Mouse (Mus musculus) retina, postnatal 1 day (tissue): ENCODE measurements at regions not wholly inside any gene's neighbourhood (a gene's known extent, or its start where the extent isn't known, plus 50 kb on each side); places are given as distances from the start of the nearest gene placed in this dataset.
A peak's percentile ranks its signal among the peaks of the same experiment; 100 is the strongest.
"Not testable (repeated sequence)": the region's sequence is repeated elsewhere in the genome, so short reads cannot be mapped to it uniquely, and the experiment has no call there.

Source experiments
- DNase-seq: peaks from one replicate; pipeline ENCODE4 v3.0.0-alpha.2; 2012

DNA sequence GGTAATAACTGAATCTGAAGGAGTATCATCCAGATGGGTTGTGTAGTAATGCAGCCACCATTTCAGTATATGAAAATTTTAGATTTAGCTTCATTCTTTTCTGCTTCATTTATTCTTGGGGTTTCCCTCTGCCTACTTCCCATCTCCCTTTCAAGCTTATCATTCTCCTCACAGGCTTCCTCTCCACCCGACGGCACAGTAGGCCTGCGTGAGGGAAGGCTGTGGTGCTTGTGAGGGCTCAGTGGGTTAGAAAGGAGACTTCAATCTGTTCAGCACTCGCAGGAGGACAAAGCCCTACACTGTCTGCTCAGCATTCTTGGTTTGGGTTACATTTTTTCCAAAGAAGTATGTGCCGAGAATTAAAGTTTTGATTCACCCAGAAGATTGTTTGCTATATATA, 804.2 kb upstream of the Olfr1507 start:
- not testable (repeated sequence) for DNase-seq

DNA sequence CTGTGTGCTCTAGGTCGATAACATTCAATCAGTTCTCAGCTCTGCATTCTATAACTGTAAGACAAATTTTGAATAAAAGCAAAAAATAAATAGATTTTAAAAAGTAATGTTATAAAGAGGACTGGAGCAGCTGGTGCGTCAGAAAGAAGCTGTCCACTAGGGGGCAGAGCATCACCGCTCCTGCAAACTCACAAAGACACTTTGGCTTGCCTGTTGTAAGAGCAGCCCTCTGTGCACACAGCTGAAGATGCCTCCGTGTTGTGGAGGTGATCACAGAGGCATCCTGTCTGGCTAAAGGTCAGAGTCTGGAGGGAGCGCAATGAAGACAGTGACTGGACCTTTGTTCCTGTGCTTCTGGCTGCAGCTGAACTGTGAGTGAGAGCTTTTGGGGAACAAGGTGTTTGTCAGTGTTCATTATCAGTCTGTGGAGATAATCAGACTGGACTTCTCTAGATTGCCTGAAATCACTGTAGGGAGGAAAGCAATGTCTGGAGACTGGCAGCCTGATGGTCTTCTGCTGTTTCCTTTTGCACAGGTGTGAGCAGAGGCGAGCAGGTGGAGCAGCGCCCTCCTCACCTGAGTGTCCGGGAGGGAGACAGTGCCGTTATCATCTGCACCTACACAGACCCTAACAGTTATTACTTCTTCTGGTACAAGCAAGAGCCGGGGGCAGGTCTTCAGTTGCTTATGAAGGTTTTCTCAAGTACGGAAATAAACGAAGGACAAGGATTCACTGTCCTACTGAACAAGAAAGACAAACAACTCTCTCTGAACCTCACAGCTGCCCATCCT, 788.0 kb upstream of the Olfr1507 start:
- not testable (repeated sequence) for DNase-seq

DNA sequence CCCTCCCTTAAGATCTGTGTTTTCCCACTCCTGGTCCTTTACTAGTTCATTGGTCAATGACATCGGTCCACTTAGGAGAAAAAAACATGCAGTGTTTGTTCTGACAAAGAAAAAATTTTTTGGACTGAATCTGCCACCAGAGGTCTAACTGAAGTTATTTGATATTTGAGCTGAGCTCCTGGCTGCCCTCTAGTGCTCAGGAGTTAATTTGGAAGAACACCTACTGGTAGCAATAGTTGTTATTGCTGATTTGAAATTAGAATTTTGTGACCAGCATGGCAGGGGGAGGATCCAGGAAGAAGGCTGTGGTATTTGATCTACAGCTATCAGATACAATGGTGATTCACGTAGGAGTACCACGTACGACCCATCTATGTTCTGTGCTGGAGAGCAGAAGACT, 777.7 kb upstream of the Olfr1507 start:
- not testable (repeated sequence) for DNase-seq

DNA sequence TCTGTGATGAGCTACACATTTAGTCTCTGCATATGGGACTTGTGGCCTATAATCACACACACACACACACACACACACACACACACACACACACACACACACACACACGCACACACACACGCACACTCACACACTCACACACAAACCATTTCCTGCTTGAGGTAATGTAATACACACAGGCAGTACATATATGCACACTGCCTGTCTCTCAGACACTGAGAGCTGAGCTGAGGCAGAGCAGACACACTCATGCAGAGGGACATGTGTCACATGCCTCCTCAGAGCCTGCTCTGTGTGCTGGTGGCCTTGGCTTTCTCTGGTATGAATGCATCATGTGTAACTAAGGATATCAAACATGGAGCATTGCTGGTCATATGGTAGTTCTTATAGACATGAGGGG, 772.1 kb upstream of the Olfr1507 start:
- DNase-seq = not testable (repeated sequence)

DNA sequence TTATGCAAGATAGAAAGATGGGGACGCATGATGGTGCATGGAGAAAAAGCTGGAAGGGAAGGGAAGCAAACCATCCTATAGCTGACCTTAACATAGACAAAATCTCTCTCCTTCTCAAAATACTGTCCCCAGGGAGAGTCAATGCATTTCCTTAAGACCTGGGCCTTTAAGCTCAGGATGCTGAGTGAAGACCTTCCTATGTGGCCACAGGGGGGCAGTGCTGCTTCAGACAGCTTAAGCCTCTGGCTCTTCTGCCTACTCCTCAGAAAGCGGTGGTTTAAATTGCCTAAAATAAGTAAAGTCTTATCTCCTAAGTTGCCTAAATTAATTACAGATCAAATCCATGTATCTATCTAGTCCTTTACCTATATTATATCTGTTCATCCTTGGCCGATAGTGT, 760.4 kb upstream of the Olfr1507 start:
- DNase-seq = not testable (repeated sequence)

DNA sequence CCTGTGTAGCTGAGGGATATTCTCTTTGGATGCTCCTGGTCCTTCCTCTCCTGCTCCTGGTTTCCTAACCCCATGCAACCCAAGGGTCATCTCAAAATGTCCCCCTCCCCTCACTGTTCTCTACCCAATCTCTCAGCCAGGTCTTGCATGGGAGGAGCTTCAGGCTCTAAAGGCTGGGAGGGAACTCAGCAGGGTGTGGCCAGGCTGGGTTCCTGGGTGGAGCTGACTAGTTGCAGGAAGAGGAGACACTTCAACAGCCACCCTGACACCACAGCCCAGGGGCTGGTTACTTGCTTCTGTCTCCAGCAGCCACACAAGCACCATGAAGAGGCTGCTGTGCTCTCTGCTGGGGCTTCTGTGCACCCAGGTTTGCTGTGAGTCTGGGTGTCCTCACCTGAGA, 757.9 kb upstream of the Olfr1507 start:
- DNase-seq = not testable (repeated sequence)

DNA sequence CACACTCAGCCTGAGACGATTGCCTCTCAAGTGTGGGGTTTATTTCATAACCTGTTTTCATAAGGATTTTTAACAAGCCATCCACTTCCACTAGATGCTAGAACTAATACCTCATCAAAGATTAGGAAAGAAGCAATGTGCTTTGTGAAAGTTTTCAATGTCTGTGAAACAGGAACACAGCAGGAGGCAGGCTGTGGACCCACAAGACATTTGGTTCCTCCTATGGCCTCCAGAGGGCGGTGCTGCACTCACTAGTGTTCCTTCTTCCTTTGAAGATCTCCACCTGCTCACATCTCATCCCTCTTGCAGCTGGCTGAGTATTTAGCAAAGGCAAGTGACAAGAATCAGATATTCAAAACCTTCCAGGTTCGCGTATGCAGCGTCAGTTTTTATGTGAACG, 735.6 kb upstream of the Olfr1507 start:
- DNase-seq = not testable (repeated sequence)

DNA sequence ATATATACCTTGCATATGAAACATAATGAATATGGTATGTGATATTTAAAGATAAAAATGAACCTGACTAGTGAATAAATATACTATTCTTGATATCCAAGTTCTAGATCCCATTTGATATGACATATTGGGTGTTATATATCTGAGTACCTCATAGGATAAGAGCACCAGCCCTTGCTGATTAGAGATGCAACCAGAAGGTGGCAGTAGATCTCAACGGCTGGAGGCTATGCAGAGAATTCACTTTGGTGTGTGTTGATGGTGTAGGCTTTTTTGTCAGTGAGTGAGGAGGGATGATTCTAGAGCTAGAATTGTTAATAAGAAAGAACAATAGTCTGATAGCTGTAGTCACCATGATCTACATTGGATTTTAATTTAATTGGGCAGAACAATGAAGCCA, 729.2 kb upstream of the Olfr1507 start:
- DNase-seq = not testable (repeated sequence)

DNA sequence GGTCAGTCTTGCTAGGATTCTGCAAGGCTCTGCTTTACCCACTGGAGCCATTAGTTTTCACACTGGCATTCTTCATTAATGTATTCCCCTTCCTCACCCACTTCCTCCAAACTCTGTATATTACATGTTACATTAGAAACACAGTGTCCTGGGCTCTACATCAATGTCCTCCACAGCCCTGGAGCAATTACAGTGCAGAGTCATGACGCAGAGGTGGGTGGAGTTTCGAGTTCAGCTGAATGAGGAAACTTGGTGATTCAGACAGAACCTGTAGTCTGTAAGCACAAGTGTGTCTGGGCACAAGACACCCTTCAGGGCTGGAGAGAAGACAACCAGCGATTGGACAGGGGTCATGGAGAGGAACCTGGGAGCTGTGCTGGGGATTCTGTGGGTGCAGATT, 715.0 kb upstream of the Olfr1507 start:
- DNase-seq = not testable (repeated sequence)

DNA sequence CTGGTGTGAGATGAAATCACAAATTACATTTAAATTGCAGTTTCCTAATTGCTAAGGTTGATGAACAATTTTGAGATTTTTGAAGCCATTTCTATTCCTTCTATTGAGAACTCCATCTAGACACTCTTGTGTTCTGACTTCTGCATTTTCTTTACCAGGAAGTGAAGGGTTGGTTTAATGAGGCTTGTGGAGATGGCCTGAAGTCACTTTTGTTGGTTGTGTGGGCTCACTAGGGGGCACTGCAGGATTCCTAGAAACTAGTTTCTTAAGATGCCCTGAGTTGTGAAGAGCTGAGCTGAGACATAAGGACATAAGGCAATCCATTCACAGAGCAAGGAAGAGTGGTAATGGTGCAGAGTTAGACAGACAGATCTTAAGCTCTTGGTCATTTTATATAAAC, 713.7 kb upstream of the Olfr1507 start:
- not testable (repeated sequence) for DNase-seq

DNA sequence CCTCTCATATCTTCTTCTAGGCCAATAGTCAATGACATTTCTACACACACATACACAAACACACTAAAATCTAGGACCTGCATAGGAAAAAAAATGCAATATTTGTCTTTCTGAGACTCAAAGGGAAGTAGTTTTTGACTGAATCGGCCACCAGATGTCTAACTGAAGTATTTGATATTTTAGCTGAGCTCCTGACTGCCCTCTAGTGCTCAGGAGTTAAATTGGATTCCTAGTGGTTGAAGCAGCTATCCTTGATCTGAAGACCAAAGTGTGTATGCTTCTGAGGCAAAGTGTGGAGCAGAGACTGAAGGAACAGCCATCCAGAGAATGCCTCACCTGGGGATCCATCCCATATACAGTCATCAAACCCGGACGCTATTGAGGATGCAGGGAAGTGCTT, 695.4 kb upstream of the Olfr1507 start:
- DNase-seq = not testable (repeated sequence)

DNA sequence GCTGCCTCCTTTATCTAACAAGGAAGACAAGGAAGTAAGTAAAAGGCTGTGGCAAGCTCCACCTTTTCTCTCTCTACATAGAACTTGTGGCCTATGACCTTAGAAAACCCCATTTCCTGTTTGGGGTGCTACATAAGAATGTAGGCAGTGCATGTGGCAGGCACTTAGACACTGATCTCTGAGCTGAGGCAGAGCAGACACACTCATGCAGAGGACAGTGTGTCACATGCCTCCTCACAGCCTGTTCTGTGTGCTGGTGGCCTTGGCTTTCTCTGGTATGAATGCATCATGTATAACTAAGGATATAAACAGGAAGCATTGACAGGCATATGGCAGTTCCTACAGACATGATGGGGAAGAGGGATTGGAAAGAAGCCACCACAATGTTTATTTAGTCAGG, 678.5 kb upstream of the Olfr1507 start:
- DNase-seq = not testable (repeated sequence)

DNA sequence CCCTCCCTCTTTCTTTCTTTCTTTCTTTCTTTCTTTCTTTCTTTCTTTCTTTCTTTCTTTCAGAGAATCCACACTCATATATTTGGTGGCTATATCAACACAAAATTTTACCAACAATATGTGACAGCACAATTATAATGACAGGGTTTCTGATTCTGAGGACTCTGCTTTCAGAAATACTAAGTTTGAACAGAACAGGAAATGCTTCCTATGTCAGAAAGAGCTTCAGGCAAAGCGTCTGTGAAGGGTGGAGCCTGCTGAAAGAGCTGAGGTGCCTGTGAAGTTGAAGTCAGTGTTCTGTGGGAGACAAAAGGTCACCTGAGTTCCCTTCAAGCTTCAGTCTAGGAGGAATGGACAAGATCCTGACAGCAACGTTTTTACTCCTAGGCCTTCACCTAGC, 670.8 kb upstream of the Olfr1507 start:
- DNase-seq = not testable (repeated sequence)

DNA sequence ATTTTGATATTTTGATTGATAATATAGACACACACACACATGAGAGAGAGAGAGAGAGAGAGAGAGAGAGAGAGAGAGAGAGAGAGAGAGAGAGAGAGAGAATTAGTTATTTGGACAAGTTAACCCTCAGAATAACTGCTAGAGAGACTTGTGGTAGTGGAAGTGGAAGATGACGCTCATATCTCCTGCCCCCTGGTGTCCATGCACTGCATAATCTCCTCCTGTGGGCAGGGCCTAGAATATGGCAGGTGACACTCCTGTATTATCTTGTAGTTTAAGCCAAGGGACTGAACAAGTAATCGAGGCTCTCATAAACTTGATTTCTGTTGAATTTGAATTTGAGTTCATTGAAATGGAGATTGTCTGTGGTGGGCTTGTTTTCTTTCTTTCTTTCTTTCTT, 663.5 kb upstream of the Olfr1507 start:
- DNase-seq = not testable (repeated sequence)

DNA sequence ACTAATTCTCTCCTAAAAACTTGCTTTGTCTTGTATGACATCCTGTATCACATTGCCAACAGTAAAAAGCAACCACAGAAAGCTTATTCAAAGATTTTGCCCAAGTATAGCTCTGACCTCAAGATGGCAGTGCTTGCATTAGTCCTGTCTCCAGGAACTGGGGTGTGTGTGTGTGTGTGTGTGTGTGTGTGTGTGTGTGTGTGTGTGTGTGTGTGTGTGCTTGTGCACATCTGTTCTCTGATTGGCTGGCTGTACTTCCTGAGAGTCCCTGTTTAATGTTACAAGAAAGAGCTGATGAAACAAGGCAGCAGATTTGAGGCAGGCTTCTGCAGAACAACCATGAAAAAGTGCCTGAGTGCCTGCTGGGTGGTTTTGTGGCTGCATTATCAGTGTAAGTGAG, 639.2 kb upstream of the Olfr1507 start:
- not testable (repeated sequence) for DNase-seq

DNA sequence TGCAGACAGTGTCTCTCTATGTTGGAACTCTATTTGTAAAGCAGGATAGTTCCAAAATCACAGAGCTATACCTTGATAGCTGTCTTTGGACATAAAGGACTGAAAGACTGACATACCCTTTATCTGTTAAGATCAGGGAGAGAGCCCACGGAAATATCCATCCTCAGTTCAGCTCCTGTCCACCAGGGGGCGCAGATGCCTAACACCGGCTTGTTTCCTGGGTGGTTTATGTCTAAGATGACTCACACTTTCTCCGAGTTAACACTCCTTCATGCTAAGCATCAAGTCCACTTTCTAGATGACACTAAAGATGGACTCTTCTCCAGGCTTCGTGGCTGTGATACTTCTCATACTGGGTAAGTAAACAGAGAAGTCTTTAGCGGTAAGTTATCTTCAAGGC, 636.8 kb upstream of the Olfr1507 start:
- peak; percentile 65 for DNase-seq

DNA sequence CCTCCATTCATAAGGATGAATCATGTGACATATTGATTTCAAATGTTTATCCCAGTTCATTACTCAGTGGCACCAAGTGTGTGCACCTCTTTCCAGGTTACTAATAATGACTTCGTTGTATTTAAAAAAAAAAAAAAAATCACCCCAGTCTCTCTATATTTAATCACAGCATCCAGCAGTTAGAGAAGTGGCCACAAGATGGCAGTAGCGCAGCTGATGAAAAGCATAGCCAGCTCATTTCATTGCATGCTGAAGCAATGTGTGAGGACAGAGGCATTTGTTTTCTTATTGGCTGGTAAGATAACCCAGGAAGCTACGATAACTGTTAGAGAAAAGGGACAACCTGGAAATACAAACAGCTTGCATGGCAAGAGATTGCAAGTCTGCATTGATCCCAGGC, 626.2 kb upstream of the Olfr1507 start:
- DNase-seq = peak; percentile 28

DNA sequence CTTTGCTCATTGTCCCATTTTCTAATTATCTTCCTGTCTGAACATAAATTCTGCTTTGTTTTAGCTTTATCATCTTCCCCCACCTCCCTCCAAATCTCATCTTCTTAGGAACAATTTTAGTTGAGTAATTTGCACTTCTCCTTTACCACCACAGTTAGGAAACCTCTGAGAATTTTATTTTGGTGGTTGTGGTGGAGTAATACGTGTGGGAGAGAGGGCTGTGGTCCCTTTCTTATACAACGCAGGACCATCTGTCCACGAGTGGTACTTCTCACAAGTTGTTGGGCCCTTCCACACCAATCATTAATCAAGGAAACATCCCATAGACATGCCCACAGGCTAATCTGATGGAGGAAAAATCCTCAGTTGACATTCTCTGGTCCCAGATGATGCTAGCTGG, 614.2 kb upstream of the Olfr1507 start:
- not testable (repeated sequence) for DNase-seq

DNA sequence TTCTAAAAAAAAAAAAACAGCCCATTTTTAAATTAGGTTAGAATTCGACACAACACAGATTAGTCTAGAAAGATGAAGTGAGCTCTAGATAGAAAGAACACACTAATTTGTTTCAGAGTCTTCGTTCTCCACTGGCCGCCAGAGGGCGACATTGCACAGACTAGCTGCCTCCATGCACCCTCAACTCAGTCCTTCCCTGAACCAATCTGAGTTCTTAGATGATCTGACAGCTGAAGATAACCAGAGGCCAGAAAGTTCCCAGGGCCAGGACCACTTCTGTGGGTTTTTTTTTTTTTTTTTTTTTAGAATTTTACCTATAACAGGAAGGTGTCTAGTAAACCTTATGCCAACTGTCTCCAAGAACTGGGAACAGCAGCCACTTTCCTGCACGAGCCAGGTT, 605.8 kb upstream of the Olfr1507 start:
- peak; percentile 37 for DNase-seq

DNA sequence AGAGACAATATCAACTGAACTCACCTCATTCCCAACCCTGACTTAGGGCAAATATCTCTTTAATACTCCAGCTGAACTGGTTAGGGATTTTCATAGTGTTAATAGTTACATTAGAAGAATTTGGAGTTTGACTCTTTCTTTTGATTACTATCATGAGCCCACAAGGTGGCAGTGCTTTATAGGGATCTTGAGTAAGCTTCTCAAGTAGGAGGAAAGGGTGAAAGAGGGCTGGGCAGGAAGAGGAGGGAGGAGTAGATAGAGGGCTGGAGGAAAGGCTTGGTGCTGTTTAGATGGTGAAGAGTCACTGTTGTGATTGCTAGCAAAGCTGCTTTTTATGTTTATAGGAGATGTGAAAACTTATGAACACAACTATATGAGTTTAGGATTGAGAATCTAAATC, 595.4 kb upstream of the Olfr1507 start:
- DNase-seq = not testable (repeated sequence)

DNA sequence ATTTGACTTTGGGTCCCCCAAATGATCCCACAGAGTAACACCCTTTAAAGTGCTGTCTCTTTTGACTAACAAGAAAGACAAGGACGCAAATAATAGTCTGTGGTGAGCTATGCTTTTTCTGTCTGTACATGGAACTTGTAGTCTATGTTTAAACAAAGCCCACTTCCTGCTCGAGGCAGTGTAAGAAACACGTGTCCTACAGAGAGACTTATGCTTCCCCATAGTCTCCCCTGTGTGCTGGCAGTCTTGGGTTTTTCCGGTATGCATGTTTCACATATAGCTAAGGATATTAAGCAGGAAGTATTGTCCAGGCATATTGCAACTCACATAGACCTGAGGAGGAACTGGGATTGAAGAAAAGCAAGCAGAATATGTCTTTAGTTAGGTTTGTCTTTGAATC, 586.3 kb upstream of the Olfr1507 start:
- not testable (repeated sequence) for DNase-seq

DNA sequence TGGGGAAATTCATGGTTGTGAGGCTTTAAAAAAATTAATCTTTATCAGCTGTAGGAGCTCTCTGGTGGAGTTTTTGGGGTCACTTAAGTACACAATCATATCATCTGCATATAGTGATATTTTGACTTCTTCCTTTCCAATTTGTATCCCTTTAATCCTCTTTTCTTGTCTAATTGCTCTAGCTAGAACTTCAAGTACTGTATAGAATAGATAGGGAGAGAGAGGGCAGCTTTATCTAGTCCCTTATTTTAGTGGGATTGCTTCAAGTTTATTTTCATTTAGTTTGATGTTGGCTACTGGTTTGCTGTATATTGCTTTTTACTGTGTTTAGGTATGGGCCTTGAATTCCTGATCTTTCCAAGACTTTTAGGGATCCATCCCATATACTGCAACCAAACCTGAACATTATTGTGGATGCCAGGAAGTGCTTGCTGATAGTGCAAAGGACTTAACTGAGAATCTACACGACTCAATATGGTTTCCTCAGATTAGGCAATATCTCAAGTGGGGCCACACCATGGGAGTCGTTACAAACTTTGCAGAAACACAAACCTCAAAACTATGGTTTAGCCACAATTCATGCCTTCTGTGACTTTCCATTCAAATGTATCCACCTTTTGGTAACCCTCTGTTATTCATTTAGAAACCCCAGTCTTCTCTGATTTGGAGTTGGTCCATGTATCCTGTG, 585.6 kb upstream of the Olfr1507 start:
- DNase-seq = not testable (repeated sequence)

DNA sequence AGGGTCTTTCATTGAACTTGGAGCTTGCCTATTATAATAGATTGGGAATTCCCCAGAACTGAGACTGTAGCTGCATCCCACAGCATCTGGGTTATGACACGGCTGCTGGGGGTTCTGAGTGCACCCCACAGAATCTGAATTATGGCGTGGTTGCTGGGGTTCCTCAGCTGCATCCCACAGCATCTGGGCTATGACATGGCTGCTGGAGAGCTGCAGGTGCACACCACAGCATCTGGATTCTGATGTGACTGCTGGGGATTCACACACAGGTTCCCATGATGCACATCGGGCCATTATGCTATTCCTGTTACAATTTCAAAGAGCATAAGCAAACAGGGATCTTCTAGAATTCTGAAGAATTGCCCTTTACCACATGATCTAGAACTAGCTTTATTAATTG, 585.0 kb upstream of the Olfr1507 start:
- DNase-seq = not testable (repeated sequence)

DNA sequence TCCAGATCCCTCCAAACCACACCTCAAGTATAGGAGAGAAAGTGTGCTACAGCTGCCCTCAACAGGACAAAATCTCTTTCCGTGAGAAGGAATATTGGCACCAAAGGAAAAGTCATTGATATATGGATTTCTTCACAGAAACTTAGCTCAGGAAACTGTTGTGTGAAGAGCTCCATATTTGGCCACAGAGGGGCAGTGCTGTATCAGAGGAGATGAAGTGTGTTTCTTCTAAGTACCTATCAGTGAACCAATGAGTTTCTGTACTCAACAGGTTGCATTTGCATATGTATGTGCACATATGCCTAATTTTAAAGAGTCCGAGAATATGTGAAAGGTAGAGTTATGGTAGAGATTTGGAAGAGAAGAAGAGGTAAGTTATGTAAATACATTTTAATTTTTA, 580.4 kb upstream of the Olfr1507 start:
- not testable (repeated sequence) for DNase-seq
